Mouse (Mus musculus): ENCODE data around the gene Vmn1r201. TPM values are rescaled to one million over a fixed set of nuclear protein-coding genes. Genes with fewer than 3 reads are reported as not detected.

Gene Vmn1r201
- not detected in 2 replicates for polyA plus RNA-seq (2011; ENCODE audit: insufficient read depth, insufficient read length, low replicate concordance, missing spikeins)

GRCm38 (mm10) chr13:22471623-22472022, at the start of gene Vmn1r201:
Vmn1r201 (plus strand) TSS chr13:22471923.
- H3K4me3 ChIP-seq (replicated peaks; ENCODE audit: control insufficient read depth, low read depth, low read length): no peak within 1 kb of the TSS
- TF ChIP-seq CTCF (IDR thresholded peaks at IDR 0.05; ENCODE audit: control insufficient read depth, insufficient read depth, low read length) (no peak), POLR2A (IDR thresholded peaks at IDR 0.05; ENCODE audit: borderline replicate concordance, control insufficient read depth, low read depth, low read length) (no peak)
- H3K27ac ChIP-seq (ENCODE audit: control insufficient read depth, insufficient read depth, low read depth, low read length, poor library complexity): no peak within 1 kb of the TSS
- H3K4me1 ChIP-seq (ENCODE audit: control insufficient read depth, insufficient read depth, low read length): no peaks in the 10 kb centered on the region
- 33% methylated on average over 1 of the region's 1 CpGs for WGBS

DNA sequence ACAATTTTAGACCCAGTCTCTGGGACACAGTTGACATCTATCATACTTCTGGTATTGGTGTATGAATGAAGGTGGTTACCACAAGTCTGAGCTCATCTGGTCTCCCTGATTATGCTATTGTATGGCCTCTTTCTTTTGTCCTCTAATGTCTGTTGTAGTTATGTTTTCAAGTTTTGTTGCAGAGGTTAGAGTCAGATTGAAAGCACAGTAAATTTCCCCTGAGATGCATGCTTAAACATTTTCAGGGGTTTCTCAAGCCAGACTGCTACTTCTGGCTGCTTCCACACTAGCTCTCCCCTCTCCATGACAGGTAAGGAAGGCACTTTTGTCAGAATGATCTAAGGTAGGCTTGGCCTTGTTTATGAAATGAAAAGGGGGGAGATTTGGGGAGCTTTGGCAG, 16.6 kb upstream of the Vmn1r201 start:
- Histone ChIP-seq H3K27ac (ENCODE audit: control insufficient read depth, insufficient read depth, low read depth, low read length, poor library complexity) (no peak overlapping the region), H3K4me3 (replicated peaks; ENCODE audit: control insufficient read depth, low read depth, low read length) (no peak overlapping the region), H3K4me1 (ENCODE audit: control insufficient read depth, insufficient read depth, low read length) (no peaks in the 10 kb centered on the region)
- TF ChIP-seq CTCF (IDR thresholded peaks at IDR 0.05; ENCODE audit: control insufficient read depth, insufficient read depth, low read length) (no peak), POLR2A (IDR thresholded peaks at IDR 0.05; ENCODE audit: borderline replicate concordance, control insufficient read depth, low read depth, low read length) (no peak)

- H3K27ac ChIP-seq (ENCODE audit: control insufficient read depth, insufficient read depth, low read depth, low read length, poor library complexity): no peak overlapping the region
- no peak for TF ChIP-seq CTCF (IDR thresholded peaks at IDR 0.05; ENCODE audit: control insufficient read depth, insufficient read depth, low read length)
- 61% methylated on average over 3 of the region's 3 CpGs for WGBS
- H3K4me1 ChIP-seq (ENCODE audit: control insufficient read depth, insufficient read depth, low read length): no peaks in the 10 kb centered on the region
- H3K4me3 ChIP-seq (replicated peaks; ENCODE audit: control insufficient read depth, low read depth, low read length): no peak overlapping the region
Observed at GRCm38 (mm10) chr13:22502431-22502830, 30.7 kb downstream of the Vmn1r201 start.

DNA sequence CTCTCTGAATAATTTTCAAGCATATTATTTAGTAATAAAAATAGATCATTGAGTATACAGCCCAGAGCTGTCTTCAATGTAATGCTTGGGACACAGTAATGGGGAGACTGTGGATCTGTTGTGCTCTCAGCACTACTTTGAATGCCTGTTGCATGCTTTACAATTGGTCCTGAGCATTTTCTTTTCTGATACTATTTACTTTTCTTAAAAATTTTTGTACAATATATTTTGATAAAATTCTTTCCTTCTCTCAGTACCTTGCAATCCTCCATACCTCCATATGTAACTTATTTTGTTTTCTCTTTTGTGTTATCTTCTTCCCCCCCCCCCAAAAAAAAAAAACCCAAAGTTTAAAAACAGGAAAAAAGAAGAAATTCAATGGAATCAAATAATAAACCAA, 33.6 kb downstream of the Vmn1r201 start, which contains the start of gene Vmn1r202:
Gene Vmn1r202 (minus strand): TSS at position 101 of the 400 bp plus-strand sequence.
- no peak within 1 kb of the TSS for H3K27ac ChIP-seq (ENCODE audit: control insufficient read depth, insufficient read depth, low read depth, low read length, poor library complexity)
- H3K4me3 ChIP-seq (replicated peaks; ENCODE audit: control insufficient read depth, low read depth, low read length): no peak within 1 kb of the TSS
- TF ChIP-seq POLR2A (IDR thresholded peaks at IDR 0.05; ENCODE audit: borderline replicate concordance, control insufficient read depth, low read depth, low read length) (no peak), CTCF (IDR thresholded peaks at IDR 0.05; ENCODE audit: control insufficient read depth, insufficient read depth, low read length) (no peak)
- no peaks in the 10 kb centered on the region for H3K4me1 ChIP-seq (ENCODE audit: control insufficient read depth, insufficient read depth, low read length)

DNA sequence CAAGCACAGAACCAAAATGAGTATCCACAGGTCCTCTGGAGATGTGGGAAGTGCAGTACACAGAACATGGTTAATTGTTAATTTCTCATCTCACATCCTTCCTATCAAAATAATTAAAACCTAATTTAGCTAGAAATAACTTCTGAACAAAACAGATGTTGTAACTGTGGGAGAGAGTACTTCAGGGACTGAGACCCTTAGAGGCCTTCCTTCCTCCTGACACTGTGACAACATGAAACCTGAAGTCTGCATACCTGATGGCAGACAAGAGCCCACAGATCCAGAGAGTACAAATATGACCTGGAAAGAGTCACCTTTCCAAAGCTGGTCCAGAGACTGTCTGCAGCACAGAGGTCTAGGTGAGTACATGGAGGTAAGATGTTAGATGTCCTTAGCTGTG, 46.1 kb downstream of the Vmn1r201 start, which contains the start of gene Vmn1r203:
Gene Vmn1r203 (plus strand): TSS at position 301 of the 400 bp plus-strand sequence.
- H3K4me1 ChIP-seq (ENCODE audit: control insufficient read depth, insufficient read depth, low read length): no peaks in the 10 kb centered on the region
- no peak within 1 kb of the TSS for H3K4me3 ChIP-seq (replicated peaks; ENCODE audit: control insufficient read depth, low read depth, low read length)
- no peak within 1 kb of the TSS for H3K27ac ChIP-seq (ENCODE audit: control insufficient read depth, insufficient read depth, low read depth, low read length, poor library complexity)
- TF ChIP-seq CTCF (IDR thresholded peaks at IDR 0.05; ENCODE audit: control insufficient read depth, insufficient read depth, low read length) (no peak), POLR2A (IDR thresholded peaks at IDR 0.05; ENCODE audit: borderline replicate concordance, control insufficient read depth, low read depth, low read length) (no peak)

Other genes with a start within 250 kb of the Vmn1r201 start
- gene Vmn1r193, start 248.8 kb upstream of the Vmn1r201 start, polyA plus RNA-seq (2011; ENCODE audit: insufficient read depth, insufficient read length, low replicate concordance, missing spikeins): 0.42 and 0.72 TPM in 2 replicates
- not detected in 2 replicates for gene Vmn1r194, start 227.7 kb upstream of the Vmn1r201 start, polyA plus RNA-seq (2011; ENCODE audit: insufficient read depth, insufficient read length, low replicate concordance, missing spikeins)
- gene Vmn1r195, start 201.4 kb upstream of the Vmn1r201 start, polyA plus RNA-seq (2011; ENCODE audit: insufficient read depth, insufficient read length, low replicate concordance, missing spikeins): not detected in 2 replicates
- gene Vmn1r196, start 182.0 kb upstream of the Vmn1r201 start, polyA plus RNA-seq (2011; ENCODE audit: insufficient read depth, insufficient read length, low replicate concordance, missing spikeins): not detected in 2 replicates
- not detected in 2 replicates for gene Vmn1r197, start 147.3 kb upstream of the Vmn1r201 start, polyA plus RNA-seq (2011; ENCODE audit: insufficient read depth, insufficient read length, low replicate concordance, missing spikeins)
- gene Vmn1r198, start 121.6 kb upstream of the Vmn1r201 start, polyA plus RNA-seq (2011; ENCODE audit: insufficient read depth, insufficient read length, low replicate concordance, missing spikeins): not detected in 2 replicates
- gene Vmn1r199, start 92.1 kb upstream of the Vmn1r201 start, polyA plus RNA-seq (2011; ENCODE audit: insufficient read depth, insufficient read length, low replicate concordance, missing spikeins): not detected in 2 replicates
- not detected in 2 replicates for gene Vmn1r200, start 81.5 kb upstream of the Vmn1r201 start, polyA plus RNA-seq (2011; ENCODE audit: insufficient read depth, insufficient read length, low replicate concordance, missing spikeins)
- not detected in 2 replicates for gene Vmn1r202, start 33.5 kb downstream of the Vmn1r201 start, polyA plus RNA-seq (2011; ENCODE audit: insufficient read depth, insufficient read length, low replicate concordance, missing spikeins)
- 0.47 TPM in 1 of 2 replicates, not detected in the other for gene Vmn1r203, start 46.2 kb downstream of the Vmn1r201 start, polyA plus RNA-seq (2011; ENCODE audit: insufficient read depth, insufficient read length, low replicate concordance, missing spikeins)
- gene Vmn1r204, start 81.3 kb downstream of the Vmn1r201 start, polyA plus RNA-seq (2011; ENCODE audit: insufficient read depth, insufficient read length, low replicate concordance, missing spikeins): not detected in 2 replicates
- gene Vmn1r205, start 121.1 kb downstream of the Vmn1r201 start, polyA plus RNA-seq (2011; ENCODE audit: insufficient read depth, insufficient read length, low replicate concordance, missing spikeins): not detected in 2 replicates
- not detected in 2 replicates for gene Vmn1r206, start 152.3 kb downstream of the Vmn1r201 start, polyA plus RNA-seq (2011; ENCODE audit: insufficient read depth, insufficient read length, low replicate concordance, missing spikeins)